Mouse (Mus musculus) adrenal gland (tissue): ENCODE results near the gene Gm10639.
"Not testable (repeated sequence)": the region's sequence is repeated elsewhere in the genome, so short reads cannot be mapped to it uniquely, and the experiment has no call there.

Experiments used
- intact Hi-C: fragments of 180-260 bp; cut with DNase I; formaldehyde crosslinking; loops from one replicate; pipeline ENCODE4 v1.15.1; 2025

The Gm10639 gene

DNA sequence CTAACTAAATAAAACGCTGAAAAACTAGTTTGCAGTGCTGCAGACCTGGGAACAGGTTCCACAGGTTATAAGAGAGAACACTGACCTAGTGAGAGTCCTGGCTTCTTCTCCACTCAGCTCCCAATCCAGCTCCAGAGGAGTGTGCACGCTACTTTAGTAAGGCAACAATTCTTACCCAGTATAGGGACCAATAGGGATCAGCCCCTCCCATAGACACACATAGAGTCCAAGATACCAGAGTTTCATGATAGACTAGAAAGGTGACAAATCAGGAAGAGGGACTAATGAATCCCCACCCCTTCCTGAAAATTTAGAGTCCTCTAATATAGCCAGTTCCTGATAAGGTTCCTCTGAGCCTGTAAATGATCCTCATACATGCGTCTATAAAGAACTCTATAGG is 57.3 kb downstream of the Gm10639 start:
- intact Hi-C loops: no loop called here

- intact Hi-C loops: not testable (repeated sequence)
Observed at GRCm38 (mm10) chr9:78348206-78349004, 58.7 kb downstream of the Gm10639 start.

- intact Hi-C loops: not testable (repeated sequence)
Observed at GRCm38 (mm10) chr9:78349141-78349540, 59.4 kb downstream of the Gm10639 start.

DNA sequence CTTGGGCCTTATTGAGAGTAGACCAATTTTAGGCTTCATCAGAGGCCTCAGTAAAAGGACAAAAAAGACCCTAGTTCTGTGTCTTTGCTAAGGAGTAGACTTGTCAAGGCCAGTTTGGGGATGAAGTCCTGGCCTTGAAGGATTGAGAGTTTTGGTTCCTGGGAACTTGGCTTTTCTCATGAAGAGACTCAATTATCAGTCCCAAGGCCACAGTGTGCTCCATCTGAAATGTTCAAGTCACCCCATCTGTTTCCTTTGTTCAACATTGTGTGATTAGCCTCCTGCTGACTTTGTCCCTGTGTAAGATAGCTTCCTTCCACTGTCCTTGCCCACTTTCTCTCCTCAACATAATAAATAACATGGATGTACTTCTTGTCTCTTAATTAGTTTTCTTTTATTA is 60.3 kb downstream of the Gm10639 start:
- intact Hi-C loops: loop anchor here (10.0 kb wide), 1 partner anchor 205 kb away; no protein-coding TSS in a partner anchor

- intact Hi-C loops: loop anchor here (10.0 kb wide), 1 partner anchor 203 kb away; no protein-coding TSS in a partner anchor
Observed at GRCm38 (mm10) chr9:78351504-78352220, 61.9 kb downstream of the Gm10639 start.
